Mouse (Mus musculus) testis, adult 2 months (tissue): ENCODE data around the gene Lrrc23.

ENCODE experiments used
- CTCF ChIP-seq: fragments of 200-500 bp; IDR thresholded peaks from 2 replicates; pipeline ENCODE4 v1.5.1; 2012; ENCODE audit warnings: low read depth, mild to moderate bottlenecking, inconsistent platforms, low read length, moderate library complexity; ENCODE audit not compliant: control insufficient read depth, insufficient read depth, insufficient replicate concordance
- POLR2A ChIP-seq: fragments of 200-500 bp; IDR thresholded peaks from 2 replicates; pipeline ENCODE4 v1.6.1; 2012; ENCODE audit warnings: low read depth, mild to moderate bottlenecking, inconsistent platforms, low read length, moderate library complexity; ENCODE audit not compliant: control insufficient read depth

- no peak for TF ChIP-seq POLR2A
- no peak for TF ChIP-seq CTCF
These were observed 37.1 kb upstream of the Lrrc23 start for GRCm38 (mm10) chr6:124816611-124817010.
